Comparison of ENCODE assay signal across 26 mouse cellular contexts in genomic region chr10:13933320-13933719, GRCm38 (mm10). TPM values are rescaled to one million over a fixed set of nuclear protein-coding genes. Genes with fewer than 3 reads are reported as not detected.
DNase-seq lines count a peak whose midpoint lies in the region; ATAC-seq lines count a peak whose summit lies in the region.
"Had no signal": no experiment of that assay in that cellular context is flagged by ENCODE, and none has a peak within 500 bp of the region (broad histone marks: within the 10 kb centered on the region; RNA-seq: fewer than 3 reads in every experiment).

No protein-coding gene starts in this region.

- no peak overlapping the region for H3K27ac ChIP-seq in limb, embryonic 11.5 days (replicated peaks; ENCODE audit: low read depth, low read length)
- H3K27ac ChIP-seq in limb, embryonic 10.5 days = no peak overlapping the region
- H3K27ac ChIP-seq in forebrain, embryonic 12.5 days = no peak overlapping the region
- H3K27ac ChIP-seq: embryonic facial prominence, embryonic 10.5 days; embryonic facial prominence, embryonic 12.5 days had no signal

- no peak overlapping the region for H3K4me2 ChIP-seq in limb, embryonic 11.5 days (ENCODE audit: low read depth, severe bottlenecking)
- H3K4me2 ChIP-seq in forebrain, embryonic 12.5 days = no peak overlapping the region
- H3K4me2 ChIP-seq: embryonic facial prominence, embryonic 12.5 days had no signal

- no peak overlapping the region for H3K4me3 ChIP-seq in limb, embryonic 11.5 days (ENCODE audit: low read depth, low read length)
- no peak overlapping the region for H3K4me3 ChIP-seq in limb, embryonic 10.5 days
- no peak overlapping the region for H3K4me3 ChIP-seq in forebrain, embryonic 12.5 days (replicated peaks)
- H3K4me3 ChIP-seq: embryonic facial prominence, embryonic 10.5 days; embryonic facial prominence, embryonic 12.5 days had no signal

- no peaks in the 10 kb centered on the region for H3K36me3 ChIP-seq in limb, embryonic 11.5 days (ENCODE audit: control insufficient read depth, insufficient read depth, low read length)
- no peaks in the 10 kb centered on the region for H3K36me3 ChIP-seq in limb, embryonic 10.5 days
- H3K36me3 ChIP-seq in forebrain, embryonic 12.5 days (replicated peaks) = no peaks in the 10 kb centered on the region
- H3K36me3 ChIP-seq: embryonic facial prominence, embryonic 10.5 days; embryonic facial prominence, embryonic 12.5 days; G1E had no signal

- no peaks in the 10 kb centered on the region for H3K4me1 ChIP-seq in limb, embryonic 11.5 days (ENCODE audit: control insufficient read depth, insufficient read depth, low read length)
- no peaks in the 10 kb centered on the region for H3K4me1 ChIP-seq in limb, embryonic 10.5 days
- H3K4me1 ChIP-seq in forebrain, embryonic 12.5 days = no peaks in the 10 kb centered on the region
- H3K4me1 ChIP-seq: embryonic facial prominence, embryonic 10.5 days; embryonic facial prominence, embryonic 12.5 days had no signal

- H3K9me3 ChIP-seq in limb, embryonic 11.5 days (ENCODE audit: control insufficient read depth, low read length) = no peaks in the 10 kb centered on the region
- no peaks in the 10 kb centered on the region for H3K9me3 ChIP-seq in limb, embryonic 10.5 days (replicated peaks)
- H3K9me3 ChIP-seq in forebrain, embryonic 12.5 days = no peaks in the 10 kb centered on the region
- H3K9me3 ChIP-seq: embryonic facial prominence, embryonic 10.5 days; embryonic facial prominence, embryonic 12.5 days; G1E had no signal

- H3K27me3 ChIP-seq in limb, embryonic 11.5 days (ENCODE audit: control insufficient read depth, insufficient read depth, low read length) = no peaks in the 10 kb centered on the region
- no peaks in the 10 kb centered on the region for H3K27me3 ChIP-seq in limb, embryonic 10.5 days (ENCODE audit: low read depth, poor library complexity, severe bottlenecking)
- no peaks in the 10 kb centered on the region for H3K27me3 ChIP-seq in forebrain, embryonic 12.5 days
- H3K27me3 ChIP-seq: CH12.LX; embryonic facial prominence, embryonic 12.5 days had no signal

- ATAC-seq in limb, embryonic 11.5 days (ENCODE audit: insufficient number of reproducible peaks, low FRiP score, low TSS enrichment, low read depth) = no peak
- peak; percentile 77 for ATAC-seq in common myeloid progenitor, adult 5-6 weeks (replicated peaks; ENCODE audit: low read depth, poor library complexity, severe bottlenecking)
- ATAC-seq in megakaryocyte, adult 5-6 weeks (ENCODE audit: poor library complexity, severe bottlenecking) = peak; percentile 78
- peak; percentile 60 for ATAC-seq in monocyte, adult 5-6 weeks (replicated peaks; ENCODE audit: insufficient number of reproducible peaks, low FRiP score, low TSS enrichment, poor library complexity, severe bottlenecking)
- ATAC-seq in forebrain, embryonic 12.5 days (ENCODE audit: low FRiP score) = no peak
- ATAC-seq: activated CD4-positive, CD25-positive, alpha-beta regulatory T cell, adult 4 months; CD4-positive, CD25-positive, alpha-beta regulatory T cell, adult 4 months; forebrain, embryonic 14.5 days; forebrain, embryonic 16.5 days; Patski had no signal

- no peak overlapping the region for H3K9ac ChIP-seq in limb, embryonic 11.5 days (ENCODE audit: low read length)
- H3K9ac ChIP-seq in forebrain, embryonic 12.5 days = no peak overlapping the region
- H3K9ac ChIP-seq: embryonic facial prominence, embryonic 12.5 days had no signal

- DNase-seq in limb, embryonic 11.5 days (ENCODE audit: low spot score) = peak; percentile 6
- no peak for DNase-seq in limb, embryonic 10.5 days (ENCODE audit: low spot score)
- DNase-seq in frontal cortex, postnatal 14 days (ENCODE audit: low spot score in 2 of 2) = no peak
- no peak for DNase-seq in spleen, adult 18-20 months
- DNase-seq: adrenal gland, adult 8-10 months; adrenal gland, postnatal 14 days; adrenal gland, postnatal 36 days; B cell, adult 2 months; cerebellum, adult 11-12 months; cerebellum, adult 8-10 months; cerebellum, adult 9-11 months; cerebellum, postnatal 14 days; cerebellum, postnatal 36 days had no signal

- 78% methylated on average over 7 of the region's 7 CpGs for WGBS in limb, embryonic 11.5 days
- WGBS in limb, embryonic 10.5 days = 86% methylated on average over 7 of the region's 7 CpGs
- 82% methylated on average over 7 of the region's 7 CpGs for WGBS in forebrain, embryonic 12.5 days

RNA-seq across cellular contexts. Expression of gene Hivep2, which starts 32.6 kb away (rescaled TPM):
- 1.5 and 1.7 TPM in 2 replicates for polyA plus RNA-seq in limb, embryonic 11.5 days (2014; fragmentation: Nextera tagmentation; extraction: Ambion mirVana)
- 0.44 and 0.59 TPM in 2 replicates for polyA plus RNA-seq in limb, embryonic 10.5 days (2016; fragmentation: Nextera tagmentation; extraction: Ambion mirVana)
- total RNA-seq in common myeloid progenitor, adult 5-6 weeks (2017) = 1.5 and 1.8 TPM in 2 replicates
- total RNA-seq in megakaryocyte, adult 5-6 weeks (2015) = 3.4 and 5.2 TPM in 2 replicates
- 1.7 and 2.0 TPM in 2 replicates for total RNA-seq in megakaryocyte, adult 5-6 weeks (2017)
- 19.2 to 42.6 TPM (median 26.5 TPM) in 3 replicates for total RNA-seq in monocyte, adult 5-6 weeks (2017)
- 4.5 and 5.2 TPM in 2 replicates for polyA plus RNA-seq in forebrain, embryonic 12.5 days (2016; fragmentation: Nextera tagmentation; extraction: Ambion mirVana)
- polyA plus RNA-seq: G1E had no signal

Comparison
In these comparisons a context has a peak if more than half of its experiments do, and no peak if none do; other contexts are left out.
1. ATAC-seq: peak in common myeloid progenitor, adult 5-6 weeks (single experiment), megakaryocyte, adult 5-6 weeks (single experiment) and monocyte, adult 5-6 weeks (single experiment); none in limb, embryonic 11.5 days (single experiment) and forebrain, embryonic 12.5 days (single experiment).